Mouse (Mus musculus): ENCODE results near the gene Sash3. TPM values are rescaled to one million over a fixed set of nuclear protein-coding genes. Genes with fewer than 3 reads are reported as not detected.

The Sash3 gene
- polyA plus RNA-seq, 1 experiment from 2014 or later = 1.5 TPM

GRCm38 (mm10) chrX:48153414-48153813 is 7.2 kb downstream of the Sash3 start:
- Histone ChIP-seq H3K9ac (ENCODE audit: low read depth, low read length) (no peak overlapping the region), H3K27me3 (ENCODE audit: control insufficient read depth, insufficient read depth, low read length) (no peaks in the 10 kb centered on the region), H3K9me3 (ENCODE audit: control insufficient read depth, low read length) (no peaks in the 10 kb centered on the region), H3K4me2 (replicated peaks; ENCODE audit: low read depth, low read length) (no peak overlapping the region), H3K4me3 (ENCODE audit: low read depth, low read length) (no peak overlapping the region), H3K27ac (ENCODE audit: low read depth, low read length) (no peak overlapping the region), H3K36me3 (ENCODE audit: control insufficient read depth, insufficient read depth, low read length) (no peaks in the 10 kb centered on the region), H3K4me1 (replicated peaks; ENCODE audit: control insufficient read depth, insufficient read depth, low read length) (no peaks in the 10 kb centered on the region)
- ATAC-seq (ENCODE audit: low FRiP score) (no peak), DNase-seq (ENCODE audit: low spot score) (no peak)
- WGBS = 77% methylated on average over 2 of the region's 2 CpGs

GRCm38 (mm10) chrX:48153949-48154348 is 7.7 kb downstream of the Sash3 start:
- Histone ChIP-seq H3K27ac (ENCODE audit: low read depth, low read length) (no peak overlapping the region), H3K4me2 (replicated peaks; ENCODE audit: low read depth, low read length) (no peak overlapping the region), H3K4me3 (ENCODE audit: low read depth, low read length) (no peak overlapping the region), H3K9ac (ENCODE audit: low read depth, low read length) (no peak overlapping the region), H3K9me3 (ENCODE audit: control insufficient read depth, low read length) (no peaks in the 10 kb centered on the region), H3K27me3 (ENCODE audit: control insufficient read depth, insufficient read depth, low read length) (no peaks in the 10 kb centered on the region), H3K36me3 (ENCODE audit: control insufficient read depth, insufficient read depth, low read length) (no peaks in the 10 kb centered on the region), H3K4me1 (replicated peaks; ENCODE audit: control insufficient read depth, insufficient read depth, low read length) (no peaks in the 10 kb centered on the region)
- WGBS = 78% methylated on average over 2 of the region's 2 CpGs
- DNase-seq (ENCODE audit: low spot score) (no peak), ATAC-seq (ENCODE audit: low FRiP score) (no peak)

- ATAC-seq (ENCODE audit: low FRiP score) (no peak), DNase-seq (ENCODE audit: low spot score) (no peak)
- Histone ChIP-seq H3K4me3 (ENCODE audit: low read depth, low read length) (no peak overlapping the region), H3K4me2 (replicated peaks; ENCODE audit: low read depth, low read length) (no peak overlapping the region), H3K27ac (ENCODE audit: low read depth, low read length) (no peak overlapping the region), H3K36me3 (ENCODE audit: control insufficient read depth, insufficient read depth, low read length) (no peaks in the 10 kb centered on the region), H3K9me3 (ENCODE audit: control insufficient read depth, low read length) (no peaks in the 10 kb centered on the region), H3K27me3 (ENCODE audit: control insufficient read depth, insufficient read depth, low read length) (no peaks in the 10 kb centered on the region), H3K4me1 (replicated peaks; ENCODE audit: control insufficient read depth, insufficient read depth, low read length) (no peaks in the 10 kb centered on the region), H3K9ac (ENCODE audit: low read depth, low read length) (no peak overlapping the region)
- WGBS = 90% methylated on average over 6 of the region's 6 CpGs
Observed at GRCm38 (mm10) chrX:48155489-48155888, 9.3 kb downstream of the Sash3 start.

DNA sequence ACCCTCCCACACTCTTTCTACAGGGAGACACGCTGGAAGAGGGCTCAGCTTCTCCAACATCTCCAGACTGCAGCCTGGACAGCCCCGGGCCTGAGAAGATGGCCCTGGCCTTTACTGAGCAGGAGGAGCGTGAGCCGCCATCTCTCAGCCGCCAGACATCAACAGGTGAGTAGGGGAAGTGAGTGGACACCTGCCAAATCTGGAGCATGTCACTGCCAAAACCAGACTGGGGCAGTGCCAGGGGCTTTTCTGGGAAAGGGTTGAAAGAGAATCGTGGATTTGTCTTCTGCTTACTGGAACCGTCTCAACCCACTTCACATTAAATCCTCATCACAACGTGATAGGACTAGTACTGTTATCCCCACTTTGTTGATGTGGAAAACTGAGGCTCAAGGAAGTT is 11.2 kb downstream of the Sash3 start:
- H3K4me3 ChIP-seq (ENCODE audit: low read depth, low read length) = no peak overlapping the region
- H3K9me3 ChIP-seq (ENCODE audit: control insufficient read depth, low read length) = no peaks in the 10 kb centered on the region
- no peak for ATAC-seq (ENCODE audit: low FRiP score)
- 94% methylated on average over 8 of the region's 8 CpGs for WGBS
- no peak overlapping the region for H3K4me2 ChIP-seq (replicated peaks; ENCODE audit: low read depth, low read length)
- H3K36me3 ChIP-seq (ENCODE audit: control insufficient read depth, insufficient read depth, low read length) = no peaks in the 10 kb centered on the region
- no peak overlapping the region for H3K27ac ChIP-seq (ENCODE audit: low read depth, low read length)
- H3K27me3 ChIP-seq (ENCODE audit: control insufficient read depth, insufficient read depth, low read length) = no peaks in the 10 kb centered on the region
- no peak for DNase-seq (ENCODE audit: low spot score)
- H3K9ac ChIP-seq (ENCODE audit: low read depth, low read length) = no peak overlapping the region
- H3K4me1 ChIP-seq (replicated peaks; ENCODE audit: control insufficient read depth, insufficient read depth, low read length) = no peaks in the 10 kb centered on the region

- Histone ChIP-seq H3K36me3 (ENCODE audit: control insufficient read depth, insufficient read depth, low read length) (no peaks in the 10 kb centered on the region), H3K27ac (ENCODE audit: low read depth, low read length) (no peak overlapping the region), H3K4me2 (replicated peaks; ENCODE audit: low read depth, low read length) (no peak overlapping the region), H3K9ac (ENCODE audit: low read depth, low read length) (no peak overlapping the region), H3K4me1 (replicated peaks; ENCODE audit: control insufficient read depth, insufficient read depth, low read length) (no peaks in the 10 kb centered on the region), H3K27me3 (ENCODE audit: control insufficient read depth, insufficient read depth, low read length) (no peaks in the 10 kb centered on the region), H3K4me3 (ENCODE audit: low read depth, low read length) (no peak overlapping the region), H3K9me3 (ENCODE audit: control insufficient read depth, low read length) (no peaks in the 10 kb centered on the region)
- ATAC-seq (ENCODE audit: low FRiP score) (no peak), DNase-seq (ENCODE audit: low spot score) (no peak)
- 91% methylated on average over 11 of the region's 11 CpGs for WGBS
Observed at GRCm38 (mm10) chrX:48158229-48158919, 12.1 kb downstream of the Sash3 start.

DNA sequence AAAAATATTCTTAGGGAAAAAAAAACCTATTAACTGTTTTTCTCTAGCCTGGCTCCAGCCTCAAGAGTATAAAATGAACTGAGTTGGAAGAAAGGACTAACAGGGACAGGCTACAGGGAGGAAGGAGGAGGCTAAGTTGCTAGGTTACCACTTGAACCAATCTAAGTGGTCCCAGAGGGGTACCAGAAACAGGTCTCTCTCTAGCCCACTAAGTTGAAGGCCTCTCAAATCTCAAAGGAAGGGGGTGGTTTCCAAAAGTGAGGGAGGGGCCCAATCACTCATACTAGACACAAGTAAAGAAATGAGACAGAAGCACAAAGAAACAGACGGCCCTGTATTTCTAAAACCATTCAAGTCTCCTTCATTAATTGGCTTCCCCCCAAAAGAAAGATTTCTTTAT is 23.7 kb downstream of the Sash3 start:
- no peak overlapping the region for H3K27ac ChIP-seq (ENCODE audit: low read depth, low read length)

DNA sequence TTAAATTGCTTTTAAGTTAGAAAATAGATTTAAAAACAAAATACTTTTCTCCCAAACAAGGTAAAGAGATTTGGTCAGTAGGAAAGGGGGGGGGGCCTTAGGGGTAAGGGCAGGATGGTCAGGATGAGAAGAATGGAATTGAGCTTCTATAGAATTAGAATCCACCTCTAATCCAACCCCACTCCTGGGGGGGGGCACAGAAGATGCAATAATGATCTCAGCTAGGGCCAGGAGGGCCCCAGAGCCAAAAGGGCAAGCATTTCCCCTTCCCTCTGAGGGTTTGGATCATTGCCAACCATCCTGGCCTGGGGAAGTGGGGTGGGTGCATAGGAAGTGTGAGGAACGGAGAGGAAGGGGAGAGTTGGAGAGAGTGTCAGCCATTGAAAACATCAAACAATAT is 24.1 kb downstream of the Sash3 start:
- Histone ChIP-seq H3K9me3 (ENCODE audit: control insufficient read depth, low read length) (no peaks in the 10 kb centered on the region), H3K4me3 (ENCODE audit: low read depth, low read length) (no peak overlapping the region), H3K4me2 (replicated peaks; ENCODE audit: low read depth, low read length) (no peak overlapping the region), H3K27ac (ENCODE audit: low read depth, low read length) (no peak overlapping the region), H3K27me3 (ENCODE audit: control insufficient read depth, insufficient read depth, low read length) (no peaks in the 10 kb centered on the region), H3K9ac (ENCODE audit: low read depth, low read length) (no peak overlapping the region), H3K4me1 (replicated peaks; ENCODE audit: control insufficient read depth, insufficient read depth, low read length) (no peaks in the 10 kb centered on the region), H3K36me3 (ENCODE audit: control insufficient read depth, insufficient read depth, low read length) (no peaks in the 10 kb centered on the region)
- ATAC-seq (ENCODE audit: low FRiP score) (no peak), DNase-seq (ENCODE audit: low spot score) (peak; percentile 3)
- WGBS = 36% methylated on average over 1 of the region's 1 CpGs

More for the DNA sequence above, 23.7 kb downstream of the Sash3 start:
- H3K4me3 ChIP-seq (ENCODE audit: low read depth, low read length) = no peak overlapping the region
- 56% methylated on average over 1 of the region's 1 CpGs for WGBS
- DNase-seq (ENCODE audit: low spot score) (peak; percentile 4), ATAC-seq (ENCODE audit: low FRiP score) (peak; percentile 61; the same call in 1 of the 2 replicates)
- H3K36me3 ChIP-seq (ENCODE audit: control insufficient read depth, insufficient read depth, low read length) = no peaks in the 10 kb centered on the region
- no peaks in the 10 kb centered on the region for H3K27me3 ChIP-seq (ENCODE audit: control insufficient read depth, insufficient read depth, low read length)
- H3K4me2 ChIP-seq (replicated peaks; ENCODE audit: low read depth, low read length) = no peak overlapping the region
- H3K9ac ChIP-seq (ENCODE audit: low read depth, low read length) = no peak overlapping the region
- no peaks in the 10 kb centered on the region for H3K4me1 ChIP-seq (replicated peaks; ENCODE audit: control insufficient read depth, insufficient read depth, low read length)
- no peaks in the 10 kb centered on the region for H3K9me3 ChIP-seq (ENCODE audit: control insufficient read depth, low read length)

DNA sequence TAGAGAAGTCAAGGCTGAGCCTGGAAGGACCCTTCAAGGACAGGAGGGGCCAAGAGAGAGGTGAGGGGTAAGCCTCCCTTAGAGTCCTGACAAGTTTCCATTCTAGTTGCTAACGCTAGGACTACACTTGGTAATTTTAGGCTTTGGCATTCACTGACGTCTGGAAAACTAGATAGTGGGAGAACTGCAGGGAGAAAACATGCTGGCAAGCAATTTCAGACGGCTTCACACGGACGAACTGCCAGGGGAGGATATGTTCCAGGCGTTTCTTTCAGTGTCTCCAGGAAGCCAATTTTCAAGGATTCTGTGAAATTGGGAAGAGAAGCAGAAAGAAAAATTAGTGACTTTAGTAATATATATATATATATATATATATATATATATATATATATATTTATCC is 35.6 kb downstream of the Sash3 start:
- no peaks in the 10 kb centered on the region for H3K9me3 ChIP-seq (ENCODE audit: control insufficient read depth, low read length)
- no peak overlapping the region for H3K4me2 ChIP-seq (replicated peaks; ENCODE audit: low read depth, low read length)
- DNase-seq (ENCODE audit: low spot score) (no peak), ATAC-seq (ENCODE audit: low FRiP score) (no peak)
- no peak overlapping the region for H3K27ac ChIP-seq (ENCODE audit: low read depth, low read length)
- WGBS = 84% methylated on average over 6 of the region's 6 CpGs
- no peak overlapping the region for H3K9ac ChIP-seq (ENCODE audit: low read depth, low read length)
- H3K27me3 ChIP-seq (ENCODE audit: control insufficient read depth, insufficient read depth, low read length) = no peaks in the 10 kb centered on the region
- no peaks in the 10 kb centered on the region for H3K36me3 ChIP-seq (ENCODE audit: control insufficient read depth, insufficient read depth, low read length)
- no peaks in the 10 kb centered on the region for H3K4me1 ChIP-seq (replicated peaks; ENCODE audit: control insufficient read depth, insufficient read depth, low read length)
- no peak overlapping the region for H3K4me3 ChIP-seq (ENCODE audit: low read depth, low read length)

GRCm38 (mm10) chrX:48184703-48185102 is 38.5 kb downstream of the Sash3 start:
- 78% methylated on average over 3 of the region's 3 CpGs for whole genome bisulfite sequencing
- H3K9me3 ChIP-seq (ENCODE audit: control insufficient read depth, low read length) = no peaks in the 10 kb centered on the region
- no peak for DNase-seq (ENCODE audit: low spot score)
- H3K4me2 ChIP-seq (replicated peaks; ENCODE audit: low read depth, low read length) = no peak overlapping the region
- H3K9ac ChIP-seq (ENCODE audit: low read depth, low read length) = no peak overlapping the region
- no peak overlapping the region for H3K4me3 ChIP-seq (ENCODE audit: low read depth, low read length)
- H3K36me3 ChIP-seq (ENCODE audit: control insufficient read depth, insufficient read depth, low read length) = no peaks in the 10 kb centered on the region
- no peaks in the 10 kb centered on the region for H3K27me3 ChIP-seq (ENCODE audit: control insufficient read depth, insufficient read depth, low read length)
- no peaks in the 10 kb centered on the region for H3K4me1 ChIP-seq (replicated peaks; ENCODE audit: control insufficient read depth, insufficient read depth, low read length)
- ATAC-seq (ENCODE audit: low FRiP score) = no peak
- H3K27ac ChIP-seq (ENCODE audit: low read depth, low read length) = no peak overlapping the region
